ENCODE assay signal across 9 mouse cellular contexts in the genomic region with DNA sequence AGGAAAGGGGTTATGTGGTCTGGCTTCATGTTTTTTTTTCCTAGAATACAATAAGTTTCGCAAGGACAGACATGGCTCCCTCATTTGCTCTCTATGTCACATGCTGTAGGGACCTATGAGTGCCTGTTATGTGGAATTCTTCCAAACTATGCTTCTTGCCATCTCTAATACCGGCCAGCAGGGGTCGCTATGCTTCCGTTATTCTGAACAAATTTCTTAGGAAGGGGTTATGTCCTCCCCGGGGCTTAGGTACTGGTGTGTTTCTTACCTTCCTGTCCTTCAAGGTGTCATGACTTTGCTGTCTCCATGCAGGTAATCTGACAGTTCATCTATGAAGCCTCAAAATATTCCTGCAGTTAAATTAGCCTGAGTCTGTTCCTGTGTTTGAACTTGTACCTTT.
DNase-seq lines count a peak whose midpoint lies in the region; ATAC-seq and TF ChIP-seq lines count a peak whose summit lies in the region.
"Had no signal": no experiment of that assay in that cellular context is flagged by ENCODE, and none has a peak within 500 bp of the region (broad histone marks: within the 10 kb centered on the region; RNA-seq: fewer than 3 reads in every experiment).

No protein-coding gene starts in this region.

- peak; percentile 75 for TF ChIP-seq CTCF in E14TG2a.4 (conservative IDR thresholded peaks at IDR 0.05; ENCODE audit: low read length)

- H3K4me1 ChIP-seq in kidney, embryonic 14.5 days (ENCODE audit: control insufficient read depth, insufficient read depth, low read length), result no peaks in the 10 kb centered on the region
- H3K4me1 ChIP-seq in kidney, embryonic 16.5 days (ENCODE audit: insufficient read depth, low read length), result no peaks in the 10 kb centered on the region
- H3K4me1 ChIP-seq in E14TG2a.4 (replicated peaks; ENCODE audit: low read depth, low read length), result no peaks in the 10 kb centered on the region
- H3K4me1 ChIP-seq in embryonic facial prominence, embryonic 11.5 days (ENCODE audit: control insufficient read depth, insufficient read depth, low read length), result no peaks in the 10 kb centered on the region
- H3K4me1 ChIP-seq in intestine, embryonic 15.5 days (replicated peaks), result no peaks in the 10 kb centered on the region

- no peaks in the 10 kb centered on the region for H3K36me3 ChIP-seq in kidney, embryonic 14.5 days (ENCODE audit: control insufficient read depth, insufficient read depth, low read length)
- H3K36me3 ChIP-seq in kidney, embryonic 16.5 days (ENCODE audit: insufficient read depth, low read length), result no peaks in the 10 kb centered on the region
- no peaks in the 10 kb centered on the region for H3K36me3 ChIP-seq in E14TG2a.4 (ENCODE audit: insufficient read depth, low read length)
- H3K36me3 ChIP-seq in embryonic facial prominence, embryonic 11.5 days (replicated peaks; ENCODE audit: control insufficient read depth, insufficient read depth, low read depth, low read length), result no peaks in the 10 kb centered on the region
- no peaks in the 10 kb centered on the region for H3K36me3 ChIP-seq in intestine, embryonic 15.5 days
- H3K36me3 ChIP-seq: neural tube, embryonic 13.5 days had no signal

- no peak overlapping the region for H3K9ac ChIP-seq in kidney, embryonic 14.5 days (ENCODE audit: low read depth, low read length)
- H3K9ac ChIP-seq in kidney, embryonic 16.5 days (replicated peaks; ENCODE audit: low read length), result no peak overlapping the region
- no peak overlapping the region for H3K9ac ChIP-seq in embryonic facial prominence, embryonic 11.5 days (replicated peaks; ENCODE audit: low read length)
- H3K9ac ChIP-seq in intestine, embryonic 15.5 days, result no peak overlapping the region
- H3K9ac ChIP-seq: neural tube, embryonic 13.5 days had no signal

- no peak overlapping the region for H3K4me3 ChIP-seq in kidney, embryonic 14.5 days (ENCODE audit: low read length)
- H3K4me3 ChIP-seq in kidney, embryonic 16.5 days (ENCODE audit: low read length), result no peak overlapping the region
- H3K4me3 ChIP-seq in E14TG2a.4 (replicated peaks; ENCODE audit: low read length), result no peak overlapping the region
- H3K4me3 ChIP-seq in embryonic facial prominence, embryonic 11.5 days (ENCODE audit: low read depth, low read length), result no peak overlapping the region
- no peak overlapping the region for H3K4me3 ChIP-seq in intestine, embryonic 15.5 days (replicated peaks)
- H3K4me3 ChIP-seq: neural tube, embryonic 13.5 days had no signal

- no peak overlapping the region for H3K27ac ChIP-seq in kidney, embryonic 14.5 days (ENCODE audit: low read depth, low read length)
- no peak overlapping the region for H3K27ac ChIP-seq in kidney, embryonic 16.5 days (ENCODE audit: low read length)
- no peak overlapping the region for H3K27ac ChIP-seq in embryonic facial prominence, embryonic 11.5 days (replicated peaks; ENCODE audit: low read depth, low read length)
- no peak overlapping the region for H3K27ac ChIP-seq in intestine, embryonic 15.5 days
- H3K27ac ChIP-seq: neural tube, embryonic 13.5 days had no signal

- no peaks in the 10 kb centered on the region for H3K9me3 ChIP-seq in kidney, embryonic 14.5 days (ENCODE audit: control insufficient read depth, low read length)
- no peaks in the 10 kb centered on the region for H3K9me3 ChIP-seq in kidney, embryonic 16.5 days (ENCODE audit: low read length)
- peaks cover 12% of the 10 kb centered on the region for H3K9me3 ChIP-seq in E14TG2a.4 (ENCODE audit: low read length)
- no peaks in the 10 kb centered on the region for H3K9me3 ChIP-seq in embryonic facial prominence, embryonic 11.5 days (replicated peaks; ENCODE audit: control insufficient read depth, low read length)
- no peaks in the 10 kb centered on the region for H3K9me3 ChIP-seq in intestine, embryonic 15.5 days
- H3K9me3 ChIP-seq: neural tube, embryonic 13.5 days had no signal

- H3K27me3 ChIP-seq in kidney, embryonic 14.5 days (ENCODE audit: control insufficient read depth, insufficient read depth, low read length), result no peaks in the 10 kb centered on the region
- H3K27me3 ChIP-seq in kidney, embryonic 16.5 days (ENCODE audit: insufficient read depth, low read length), result no peaks in the 10 kb centered on the region
- no peaks in the 10 kb centered on the region for H3K27me3 ChIP-seq in E14TG2a.4 (ENCODE audit: insufficient read depth, low read length)
- H3K27me3 ChIP-seq in embryonic facial prominence, embryonic 11.5 days (ENCODE audit: control insufficient read depth, insufficient read depth, low read length), result no peaks in the 10 kb centered on the region
- no peaks in the 10 kb centered on the region for H3K27me3 ChIP-seq in intestine, embryonic 15.5 days (replicated peaks)
- H3K27me3 ChIP-seq: neural tube, embryonic 13.5 days had no signal

- ATAC-seq in kidney, embryonic 14.5 days (ENCODE audit: low FRiP score, low TSS enrichment), result 0 out of 2 replicates have a peak, but pooled peaks have one; percentile 16
- ATAC-seq in kidney, embryonic 16.5 days (ENCODE audit: low FRiP score, low TSS enrichment), result no peak
- ATAC-seq in embryonic facial prominence, embryonic 11.5 days (replicated peaks; ENCODE audit: insufficient number of reproducible peaks, low FRiP score, low TSS enrichment, low read depth), result no peak
- ATAC-seq in intestine, embryonic 15.5 days, result no peak

- H3K4me2 ChIP-seq in kidney, embryonic 14.5 days (replicated peaks; ENCODE audit: low read depth, low read length), result no peak overlapping the region
- no peak overlapping the region for H3K4me2 ChIP-seq in kidney, embryonic 16.5 days (replicated peaks; ENCODE audit: low read depth, low read length)
- H3K4me2 ChIP-seq in embryonic facial prominence, embryonic 11.5 days (ENCODE audit: low read depth, low read length), result no peak overlapping the region
- no peak overlapping the region for H3K4me2 ChIP-seq in intestine, embryonic 15.5 days (replicated peaks)
- H3K4me2 ChIP-seq: neural tube, embryonic 13.5 days had no signal

- WGBS in kidney, embryonic 14.5 days, result 22% methylated on average over 5 of the region's 5 CpGs
- WGBS in kidney, embryonic 16.5 days, result 8% methylated on average over 5 of the region's 5 CpGs
- 14% methylated on average over 5 of the region's 5 CpGs for WGBS in embryonic facial prominence, embryonic 11.5 days
- 20% methylated on average over 5 of the region's 5 CpGs for WGBS in intestine, embryonic 15.5 days

- DNase-seq in adrenal gland, postnatal 10 days, result peak; percentile 40
- DNase-seq in embryonic facial prominence, embryonic 11.5 days (ENCODE audit: low spot score), result peak; percentile 51
- no peak for DNase-seq in spleen, adult 18-20 months
- no peak for DNase-seq in spleen, postnatal 10 days (ENCODE audit: low spot score in 2 of 2)

Comparison
In these comparisons a context has a peak if more than half of its experiments do, and no peak if none do; other contexts are left out.
1. DNase-seq: peak in adrenal gland, postnatal 10 days (single experiment) and embryonic facial prominence, embryonic 11.5 days (single experiment); none in spleen, adult 18-20 months (0 of 2) and spleen, postnatal 10 days (0 of 2).